Mouse (Mus musculus) liver, adult 2 months (tissue): ENCODE results near the gene Iscu. TPM values are rescaled to one million over a fixed set of nuclear protein-coding genes. Genes with fewer than 3 reads are reported as not detected.

Source experiments
- DNase-seq: peaks from one replicate; pipeline ENCODE4 v3.0.0-alpha.2; 2011; ENCODE audit warnings: low read depth, low spot score; ENCODE audit errors: extremely low read depth
- H3K27ac ChIP-seq: fragments of 200-500 bp; replicated peaks from 2 replicates; pipeline ENCODE4 v1.5.1; 2012; ENCODE audit warnings: low read depth, mild to moderate bottlenecking, control low read depth, inconsistent platforms, low read length; ENCODE audit not compliant: insufficient read depth
- H3K27me3 ChIP-seq: fragments of 200-500 bp; 2 replicates; pipeline ENCODE4 v1.6.1; 2012; ENCODE audit warnings: mild to moderate bottlenecking, moderate library complexity, low read length, inconsistent platforms; ENCODE audit not compliant: control insufficient read depth, insufficient read depth
- H3K36me3 ChIP-seq: fragments of 200-500 bp; 2 replicates; pipeline ENCODE4 v1.6.1; 2012; ENCODE audit warnings: low read length, inconsistent platforms; ENCODE audit not compliant: control insufficient read depth, insufficient read depth
- H3K4me1 ChIP-seq: fragments of 200-500 bp; 2 replicates; pipeline ENCODE4 v1.6.1; 2011; ENCODE audit warnings: low read length; ENCODE audit not compliant: control insufficient read depth, insufficient read depth
- H3K4me3 ChIP-seq: fragments of 200-500 bp; 2 replicates; pipeline ENCODE4 v1.5.1; 2011; ENCODE audit warnings: low read depth, mild to moderate bottlenecking, control low read depth, low read length, moderate library complexity; ENCODE audit not compliant: insufficient read depth
- H3K79me2 ChIP-seq: fragments of 200-500 bp; 2 replicates; pipeline ENCODE4 v1.6.1; 2012; ENCODE audit warnings: inconsistent platforms, mild to moderate bottlenecking, low read length, moderate library complexity; ENCODE audit not compliant: control insufficient read depth, insufficient read depth
- H3K9ac ChIP-seq: fragments of 200-500 bp; 2 replicates; pipeline ENCODE4 v1.6.1; 2012; ENCODE audit warnings: low read depth, mild to moderate bottlenecking, control low read depth, inconsistent platforms, low read length
- CTCF ChIP-seq: fragments of 200-500 bp; IDR thresholded peaks from 2 replicates; pipeline ENCODE4 v1.5.1; 2011; ENCODE audit warnings: low read depth, low read length, control low read depth
- POLR2A ChIP-seq: fragments of 200-500 bp; IDR thresholded peaks from 2 replicates; pipeline ENCODE4 v1.6.1; 2011; ENCODE audit warnings: low read length, control low read depth; ENCODE audit not compliant: insufficient read depth; ENCODE audit errors: extremely low read depth
- WGBS: fragments of 180-500 bp; shearing (Covaris S2); methylation state at CpG from one replicate; pipeline ENCODE4 v1.1.7; 2018; 5-methylcytosine and 5-hydroxymethylcytosine counted together
- polyA plus RNA-seq: library from polyadenylated mRNA; depleted of rRNA; stranded (reverse); fragments of >200 nt; gene quantifications from 2 replicates; pipeline ENCODE4 v1.2.3, GENCODE M21; 2012
- total RNA-seq: library from RNA; depleted of rRNA; stranded (reverse); fragments of >200 nt; gene quantifications from 2 replicates; pipeline ENCODE4 v1.2.3, GENCODE M21; 2014

Gene Iscu
- total and polyA plus RNA-seq, 2 experiments: 104 to 133 TPM

DNA sequence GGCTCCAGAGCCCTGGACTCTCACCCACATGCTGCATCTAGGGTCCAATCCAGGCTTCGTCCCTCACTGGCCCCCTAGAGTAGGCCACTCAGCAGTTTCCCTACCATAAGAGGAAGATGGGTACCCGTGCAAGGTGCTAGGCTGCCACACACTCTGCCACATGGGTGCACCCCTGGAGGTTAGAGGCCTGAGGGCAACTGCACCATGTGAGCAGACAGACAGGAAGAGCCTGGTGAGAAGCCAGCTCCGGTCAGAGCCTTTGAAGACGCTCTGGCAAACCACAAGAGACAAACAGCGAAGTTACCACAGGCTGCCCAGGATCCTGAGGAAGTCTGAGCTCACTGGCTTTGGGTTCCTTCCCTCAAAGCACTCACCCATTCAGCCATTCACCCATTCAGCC, 14.4 kb downstream of the Iscu start:
- no peaks in the 10 kb centered on the region for H3K79me2 ChIP-seq
- DNase-seq: no peak
- no peaks in the 10 kb centered on the region for H3K27me3 ChIP-seq
- H3K9ac ChIP-seq: no peak overlapping the region
- WGBS: 82% methylated on average over 5 of the region's 5 CpGs
- no peak for TF ChIP-seq POLR2A
- no peak for TF ChIP-seq CTCF
- H3K4me1 ChIP-seq: peaks cover 6% of the 10 kb centered on the region
- no peak overlapping the region for H3K4me3 ChIP-seq
- no peak overlapping the region for H3K27ac ChIP-seq
- no peaks in the 10 kb centered on the region for H3K36me3 ChIP-seq

DNA sequence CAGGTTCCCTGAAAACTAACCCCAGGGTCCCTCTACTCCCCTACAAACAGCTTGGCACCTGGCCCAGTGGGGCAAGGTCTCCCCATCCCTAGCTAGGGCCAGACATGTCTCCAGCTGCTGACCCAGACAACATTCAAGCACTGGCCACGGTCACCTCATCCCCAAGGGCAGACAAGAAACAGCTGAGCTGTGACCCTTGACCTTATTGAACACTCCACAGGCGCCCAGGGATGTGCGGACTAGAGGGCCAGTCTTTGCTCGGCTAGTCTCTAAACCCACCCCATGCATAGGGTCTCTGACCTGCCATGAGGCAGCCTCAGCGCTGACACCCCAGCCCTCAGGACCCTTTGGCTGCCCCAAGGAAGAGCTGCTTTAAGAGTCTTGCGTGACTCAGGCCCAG, 16.1 kb downstream of the Iscu start:
- H3K36me3 ChIP-seq: no peaks in the 10 kb centered on the region
- no peaks in the 10 kb centered on the region for H3K27me3 ChIP-seq
- H3K9ac ChIP-seq: no peak overlapping the region
- no peaks in the 10 kb centered on the region for H3K79me2 ChIP-seq
- 34% methylated on average over 6 of the region's 6 CpGs for WGBS
- peak; percentile 20 for DNase-seq
- H3K4me3 ChIP-seq: no peak overlapping the region
- TF ChIP-seq CTCF: no peak
- no peak for TF ChIP-seq POLR2A
- H3K27ac ChIP-seq: no peak overlapping the region
- peaks cover 6% of the 10 kb centered on the region for H3K4me1 ChIP-seq

DNA sequence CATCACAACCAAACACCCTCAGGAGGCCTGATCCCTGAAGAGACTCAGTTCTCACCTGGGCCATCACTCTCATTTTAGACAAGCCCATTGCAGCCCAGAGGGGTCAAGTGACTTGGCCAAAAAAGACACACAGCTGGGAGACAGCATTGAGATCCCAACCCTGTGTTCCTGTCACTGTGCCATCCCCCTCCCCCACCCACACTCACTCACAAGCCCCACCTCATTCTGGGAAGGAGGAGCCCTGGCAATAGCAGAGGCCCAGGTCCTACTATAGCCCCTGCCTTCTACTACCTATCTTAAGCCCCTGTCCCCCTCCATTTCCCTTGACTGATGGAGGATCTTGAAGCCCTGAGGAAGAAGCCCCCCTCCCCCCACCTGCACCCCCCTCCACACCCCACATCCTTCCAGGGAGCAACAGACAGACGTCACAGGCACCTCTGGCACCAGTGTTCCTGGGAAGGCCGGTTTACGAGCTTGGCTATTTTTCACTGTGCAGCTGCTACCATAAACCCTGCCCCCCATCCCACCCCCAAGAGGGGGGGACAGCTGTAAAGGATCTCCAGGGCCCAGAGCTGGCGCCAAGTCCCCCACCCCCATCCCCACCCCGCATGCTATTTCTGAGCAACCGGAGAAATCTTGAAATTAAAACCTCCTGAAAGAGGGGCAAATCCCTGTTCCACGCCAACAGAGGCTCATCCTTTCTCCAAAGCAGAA, 16.7 kb downstream of the Iscu start:
- Histone ChIP-seq H3K9ac (no peak overlapping the region), H3K27me3 (no peaks in the 10 kb centered on the region), H3K4me1 (peaks cover 6% of the 10 kb centered on the region), H3K4me3 (no peak overlapping the region), H3K27ac (no peak overlapping the region), H3K79me2 (no peaks in the 10 kb centered on the region), H3K36me3 (no peaks in the 10 kb centered on the region)
- 81% methylated on average over 7 of the region's 7 CpGs for WGBS
- no peak for TF ChIP-seq POLR2A
- no peak for DNase-seq

DNA sequence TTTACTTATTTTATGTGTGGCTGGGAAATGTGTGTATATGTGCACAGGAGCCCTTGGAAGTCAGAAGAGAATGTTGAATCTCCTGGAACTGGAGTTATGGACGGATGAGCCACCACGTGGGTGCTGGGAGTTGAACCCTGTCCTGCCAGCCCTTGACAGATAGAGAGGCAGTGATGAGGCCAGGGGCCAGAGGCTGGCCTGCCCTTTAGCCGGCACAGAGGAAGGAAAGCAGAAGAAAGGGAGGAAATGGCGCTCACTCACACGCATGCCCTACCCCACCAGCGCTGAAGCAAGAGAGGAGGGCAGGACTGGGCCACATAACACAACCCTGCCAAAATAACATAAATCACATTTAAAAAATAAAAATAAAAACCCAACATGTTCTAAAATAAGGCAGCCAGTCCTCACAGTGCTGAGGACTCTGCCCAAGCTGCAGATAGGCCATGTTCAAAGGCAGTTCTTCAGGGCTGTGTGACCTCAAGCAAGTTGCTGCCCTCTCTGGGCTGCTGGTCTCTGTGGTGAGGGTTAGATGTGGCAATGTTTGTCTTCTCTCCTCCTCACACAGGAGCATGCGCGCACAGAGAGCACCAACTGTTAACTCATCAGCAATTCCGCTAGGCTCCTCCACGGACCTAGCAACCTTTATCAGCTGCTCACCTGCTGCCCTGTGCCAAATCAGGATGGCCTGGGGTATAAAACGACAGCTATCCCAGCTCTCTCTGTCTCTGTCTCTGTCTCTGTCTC, 18.1 kb downstream of the Iscu start:
- WGBS: 31% methylated on average over 11 of the region's 11 CpGs
- Histone ChIP-seq H3K36me3 (no peaks in the 10 kb centered on the region), H3K27ac (peak overlapping the region; percentile 13; the same call in 1 of the 2 replicates), H3K79me2 (no peaks in the 10 kb centered on the region), H3K4me1 (peaks cover 6% of the 10 kb centered on the region), H3K27me3 (no peaks in the 10 kb centered on the region), H3K4me3 (no peak overlapping the region), H3K9ac (no peak overlapping the region)
- peak; percentile 84 for DNase-seq
- no peak for TF ChIP-seq CTCF
- TF ChIP-seq POLR2A: no peak

GRCm38 (mm10) chr5:113791197-113792095, 18.9 kb downstream of the Iscu start:
- Histone ChIP-seq H3K79me2 (no peaks in the 10 kb centered on the region), H3K27me3 (no peaks in the 10 kb centered on the region), H3K9ac (no peak overlapping the region), H3K36me3 (no peaks in the 10 kb centered on the region), H3K4me1 (peaks cover 6% of the 10 kb centered on the region), H3K4me3 (no peak overlapping the region), H3K27ac (peak overlapping the region; percentile 13; the same call in 1 of the 2 replicates)
- TF ChIP-seq POLR2A (no peak), CTCF (no peak)
- DNase-seq: peak; percentile 78
- 56% methylated on average over 16 of the region's 16 CpGs for WGBS
